Mouse (Mus musculus): ENCODE measurements at regions not wholly inside any gene's neighbourhood (a gene's known extent, or its start where the extent isn't known, plus 50 kb on each side); places are given as distances from the start of the nearest gene placed in this dataset.

DNA sequence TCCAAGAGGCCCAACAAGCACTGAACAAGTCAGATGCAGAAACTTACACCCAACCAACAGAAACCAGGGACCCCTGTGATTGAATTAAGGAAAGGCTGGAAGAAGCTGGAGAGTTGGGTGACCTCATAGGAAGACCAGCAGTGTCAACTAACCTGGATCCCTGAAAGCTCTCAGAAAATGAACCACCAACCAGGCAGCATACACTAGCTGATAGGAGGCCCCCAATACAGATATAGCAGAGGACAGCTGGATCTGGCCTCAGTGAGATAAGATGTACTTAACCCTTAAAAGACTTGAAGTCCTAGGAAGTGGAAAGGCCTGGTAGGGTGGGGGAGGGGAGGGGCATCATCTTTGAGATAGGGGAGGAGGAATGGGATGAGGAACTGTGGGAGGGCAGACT lies 121.2 kb downstream of the Fam84b start:
- TF ChIP-seq REST (IDR thresholded peaks at IDR 0.05; ENCODE audit: insufficient read depth, insufficient read length) (no peak), MYOD1 (IDR thresholded peaks at IDR 0.05; ENCODE audit: control insufficient read depth in 1 of 3, insufficient read length in 2 of 3, low read depth in 2 of 3) (no peak), MYOG (IDR thresholded peaks at IDR 0.05; ENCODE audit: control insufficient read depth in 1 of 3, insufficient read depth in 1 of 3, insufficient read length in 2 of 3, low read depth in 2 of 3) (no peak), POLR2AphosphoS2 (IDR thresholded peaks at IDR 0.05; ENCODE audit: insufficient read length, low read depth) (no peak), MAX (IDR thresholded peaks at IDR 0.05; ENCODE audit: low read depth) (no peak), POLR2A (IDR thresholded peaks at IDR 0.05; ENCODE audit: insufficient read length, low read depth) (no peak), CEBPB (IDR thresholded peaks at IDR 0.05; ENCODE audit: insufficient read depth, poor library complexity, severe bottlenecking) (no peak), USF1 (IDR thresholded peaks at IDR 0.05; ENCODE audit: low read depth) (no peak), SRF (IDR thresholded peaks at IDR 0.05; ENCODE audit: control insufficient read depth, insufficient read length, low read depth) (no peak), TCF12 (IDR thresholded peaks at IDR 0.05; ENCODE audit: insufficient read depth, poor library complexity, severe bottlenecking) (no peak), E2F4 (IDR thresholded peaks at IDR 0.05; ENCODE audit: insufficient read depth) (no peak), TCF3 (IDR thresholded peaks at IDR 0.05; ENCODE audit: insufficient read length, low read depth) (no peak)
- H3K4me2 ChIP-seq (ENCODE audit: low read depth) = no peak overlapping the region
- H3ac ChIP-seq (ENCODE audit: control insufficient read depth, insufficient read length) = no peak overlapping the region
- H3K27me3 ChIP-seq (ENCODE audit: control insufficient read depth, insufficient read depth, insufficient read length) = no peaks in the 10 kb centered on the region
- H3K36me3 ChIP-seq (ENCODE audit: control insufficient read depth, insufficient read depth) = no peaks in the 10 kb centered on the region
- H3K79me2 ChIP-seq (ENCODE audit: control insufficient read depth, insufficient read depth) = no peaks in the 10 kb centered on the region
- no peak overlapping the region for H3K4me3 ChIP-seq

DNA sequence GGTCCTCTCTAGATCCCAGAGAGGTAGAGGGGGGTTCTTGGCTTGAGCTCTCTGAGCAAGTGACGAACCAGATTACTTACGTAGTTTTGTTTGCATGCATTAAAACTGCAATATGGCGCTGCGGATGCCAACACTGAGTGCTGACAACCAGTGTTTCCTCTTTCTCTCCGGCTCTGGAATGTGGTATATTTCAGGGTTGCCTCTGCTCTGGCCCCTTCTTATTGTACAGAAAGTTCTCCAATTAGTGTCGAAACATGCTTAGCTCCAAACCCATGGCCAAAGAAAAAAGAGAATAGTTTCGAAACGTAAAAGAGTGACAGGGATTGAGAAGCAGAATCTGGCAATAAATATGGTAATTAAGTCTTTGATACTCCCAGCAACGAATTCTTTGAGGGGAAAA lies 124.8 kb downstream of the Fam84b start:
- TF ChIP-seq MAX (IDR thresholded peaks at IDR 0.05; ENCODE audit: low read depth) = no peak
- TF ChIP-seq USF1 (IDR thresholded peaks at IDR 0.05; ENCODE audit: low read depth) = no peak
- TF ChIP-seq SRF (IDR thresholded peaks at IDR 0.05; ENCODE audit: control insufficient read depth, insufficient read length, low read depth) = no peak
- no peak for TF ChIP-seq TCF3 (IDR thresholded peaks at IDR 0.05; ENCODE audit: insufficient read length, low read depth)
- TF ChIP-seq POLR2A (IDR thresholded peaks at IDR 0.05; ENCODE audit: insufficient read length, low read depth) = no peak
- TF ChIP-seq TCF12 (IDR thresholded peaks at IDR 0.05; ENCODE audit: insufficient read depth, poor library complexity, severe bottlenecking) = no peak
- TF ChIP-seq REST (IDR thresholded peaks at IDR 0.05; ENCODE audit: insufficient read depth, insufficient read length) = no peak
- TF ChIP-seq MYOG (IDR thresholded peaks at IDR 0.05; ENCODE audit: control insufficient read depth in 1 of 3, insufficient read depth in 1 of 3, insufficient read length in 2 of 3, low read depth in 2 of 3) = no peak
- TF ChIP-seq POLR2AphosphoS2 (IDR thresholded peaks at IDR 0.05; ENCODE audit: insufficient read length, low read depth) = no peak
- TF ChIP-seq E2F4 (IDR thresholded peaks at IDR 0.05; ENCODE audit: insufficient read depth) = no peak
- no peak for TF ChIP-seq CEBPB (IDR thresholded peaks at IDR 0.05; ENCODE audit: insufficient read depth, poor library complexity, severe bottlenecking)
- TF ChIP-seq MYOD1 (IDR thresholded peaks at IDR 0.05; ENCODE audit: control insufficient read depth in 1 of 3, insufficient read length in 2 of 3, low read depth in 2 of 3) = no peak
- Histone ChIP-seq H3K27me3 (ENCODE audit: control insufficient read depth, insufficient read depth, insufficient read length) (no peaks in the 10 kb centered on the region), H3K4me3 (no peak overlapping the region), H3ac (ENCODE audit: control insufficient read depth, insufficient read length) (no peak overlapping the region), H3K36me3 (ENCODE audit: control insufficient read depth, insufficient read depth) (no peaks in the 10 kb centered on the region), H3K79me2 (ENCODE audit: control insufficient read depth, insufficient read depth) (no peaks in the 10 kb centered on the region), H3K4me2 (ENCODE audit: low read depth) (no peak overlapping the region)

DNA sequence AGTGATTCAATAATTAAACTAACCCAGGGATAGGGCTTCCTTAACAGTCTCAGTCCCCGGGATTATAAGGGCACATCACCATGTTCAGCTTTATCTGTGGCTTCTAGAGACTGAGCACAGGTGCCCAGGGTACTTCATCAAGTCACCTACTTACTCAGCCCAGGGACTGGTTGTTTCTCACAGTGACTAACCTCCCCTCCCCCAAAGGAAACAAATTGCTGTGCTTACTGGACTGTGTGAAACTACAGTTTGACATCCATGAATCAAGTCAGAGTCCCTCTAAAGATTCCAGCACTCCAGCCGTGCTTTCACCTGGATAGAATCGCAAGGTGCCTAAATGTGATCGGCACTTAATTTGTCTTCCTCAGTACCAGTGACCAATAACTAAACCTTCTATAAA lies 125.2 kb downstream of the Fam84b start:
- no peaks in the 10 kb centered on the region for H3K27me3 ChIP-seq (ENCODE audit: control insufficient read depth, insufficient read depth, insufficient read length)
- H3ac ChIP-seq (ENCODE audit: control insufficient read depth, insufficient read length) = no peak overlapping the region
- H3K79me2 ChIP-seq (ENCODE audit: control insufficient read depth, insufficient read depth) = no peaks in the 10 kb centered on the region
- no peak for TF ChIP-seq POLR2A (IDR thresholded peaks at IDR 0.05; ENCODE audit: insufficient read length, low read depth)
- no peak for TF ChIP-seq TCF12 (IDR thresholded peaks at IDR 0.05; ENCODE audit: insufficient read depth, poor library complexity, severe bottlenecking)
- no peak for TF ChIP-seq USF1 (IDR thresholded peaks at IDR 0.05; ENCODE audit: low read depth)
- TF ChIP-seq TCF3 (IDR thresholded peaks at IDR 0.05; ENCODE audit: insufficient read length, low read depth) = no peak
- no peak for TF ChIP-seq CEBPB (IDR thresholded peaks at IDR 0.05; ENCODE audit: insufficient read depth, poor library complexity, severe bottlenecking)
- no peak for TF ChIP-seq REST (IDR thresholded peaks at IDR 0.05; ENCODE audit: insufficient read depth, insufficient read length)
- no peak overlapping the region for H3K4me3 ChIP-seq
- H3K36me3 ChIP-seq (ENCODE audit: control insufficient read depth, insufficient read depth) = no peaks in the 10 kb centered on the region
- no peak overlapping the region for H3K4me2 ChIP-seq (ENCODE audit: low read depth)

DNA sequence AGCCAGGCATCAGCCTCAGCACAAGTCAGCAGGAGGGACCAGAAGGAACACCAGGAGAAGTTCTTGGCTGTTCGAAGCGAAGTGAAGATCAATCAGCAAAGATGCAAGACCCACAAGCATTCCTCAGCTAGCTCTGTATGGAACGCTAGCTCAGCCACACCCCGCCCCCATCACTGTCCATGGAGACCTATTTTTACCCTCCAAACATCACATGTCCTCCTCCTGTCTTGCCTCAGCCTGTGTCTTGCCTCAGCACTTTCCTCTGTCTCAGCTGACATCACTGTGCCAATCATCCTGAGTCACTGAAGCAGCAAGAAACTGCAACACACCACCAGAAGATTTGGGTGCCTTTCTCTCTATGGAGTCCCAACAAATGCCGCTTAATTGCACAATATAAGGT lies 134.2 kb downstream of the Fam84b start:
- no peaks in the 10 kb centered on the region for H3K36me3 ChIP-seq (ENCODE audit: control insufficient read depth, insufficient read depth)
- TF ChIP-seq TCF3 (IDR thresholded peaks at IDR 0.05; ENCODE audit: insufficient read length, low read depth) = no peak
- TF ChIP-seq MAX (IDR thresholded peaks at IDR 0.05; ENCODE audit: low read depth) = no peak
- TF ChIP-seq USF1 (IDR thresholded peaks at IDR 0.05; ENCODE audit: low read depth) = no peak
- no peak for TF ChIP-seq MYOG (IDR thresholded peaks at IDR 0.05; ENCODE audit: control insufficient read depth in 1 of 3, insufficient read depth in 1 of 3, insufficient read length in 2 of 3, low read depth in 2 of 3)
- TF ChIP-seq SRF (IDR thresholded peaks at IDR 0.05; ENCODE audit: control insufficient read depth, insufficient read length, low read depth) = no peak
- no peak for TF ChIP-seq TCF12 (IDR thresholded peaks at IDR 0.05; ENCODE audit: insufficient read depth, poor library complexity, severe bottlenecking)
- no peak for TF ChIP-seq POLR2AphosphoS2 (IDR thresholded peaks at IDR 0.05; ENCODE audit: insufficient read length, low read depth)
- no peak for TF ChIP-seq CEBPB (IDR thresholded peaks at IDR 0.05; ENCODE audit: insufficient read depth, poor library complexity, severe bottlenecking)
- no peak for TF ChIP-seq REST (IDR thresholded peaks at IDR 0.05; ENCODE audit: insufficient read depth, insufficient read length)
- TF ChIP-seq E2F4 (IDR thresholded peaks at IDR 0.05; ENCODE audit: insufficient read depth) = no peak
- no peak for TF ChIP-seq MYOD1 (IDR thresholded peaks at IDR 0.05; ENCODE audit: control insufficient read depth in 1 of 3, insufficient read length in 2 of 3, low read depth in 2 of 3)
- no peak overlapping the region for H3K4me3 ChIP-seq
- H3K27me3 ChIP-seq (ENCODE audit: control insufficient read depth, insufficient read depth, insufficient read length) = no peaks in the 10 kb centered on the region
- H3K4me2 ChIP-seq (ENCODE audit: low read depth) = no peak overlapping the region
- H3K79me2 ChIP-seq (ENCODE audit: control insufficient read depth, insufficient read depth) = no peaks in the 10 kb centered on the region
- H3ac ChIP-seq (ENCODE audit: control insufficient read depth, insufficient read length) = no peak overlapping the region

DNA sequence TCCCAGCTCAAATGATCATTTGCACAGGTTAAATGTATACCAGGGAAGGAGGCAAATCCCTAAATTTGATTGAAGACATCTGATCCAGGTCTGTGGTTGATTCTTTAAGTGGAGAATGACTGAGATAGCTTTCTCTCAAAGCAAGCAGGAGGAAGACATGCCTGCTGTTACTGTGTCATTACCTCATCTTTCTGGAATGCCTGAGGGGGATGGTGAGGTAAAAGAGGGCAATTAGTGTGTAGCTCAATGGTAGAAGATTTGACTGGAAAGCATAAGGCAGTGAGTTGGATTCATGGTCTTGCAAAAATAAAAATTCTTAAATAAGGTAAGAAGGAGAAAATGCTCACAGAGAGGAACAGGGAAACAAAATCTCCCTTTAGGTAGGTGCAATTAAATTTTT lies 144.9 kb downstream of the Fam84b start:
- H3K36me3 ChIP-seq (ENCODE audit: control insufficient read depth, insufficient read depth) = no peaks in the 10 kb centered on the region
- H3K27me3 ChIP-seq (ENCODE audit: control insufficient read depth, insufficient read depth, insufficient read length) = no peaks in the 10 kb centered on the region
- no peak overlapping the region for H3ac ChIP-seq (ENCODE audit: control insufficient read depth, insufficient read length)
- H3K79me2 ChIP-seq (ENCODE audit: control insufficient read depth, insufficient read depth) = no peaks in the 10 kb centered on the region
- no peak overlapping the region for H3K4me2 ChIP-seq (ENCODE audit: low read depth)
- H3K4me3 ChIP-seq = no peak overlapping the region
- TF ChIP-seq MYOG (IDR thresholded peaks at IDR 0.05; ENCODE audit: control insufficient read depth in 1 of 3, insufficient read depth in 1 of 3, insufficient read length in 2 of 3, low read depth in 2 of 3) (no peak), E2F4 (IDR thresholded peaks at IDR 0.05; ENCODE audit: insufficient read depth) (no peak), SRF (IDR thresholded peaks at IDR 0.05; ENCODE audit: control insufficient read depth, insufficient read length, low read depth) (no peak), USF1 (IDR thresholded peaks at IDR 0.05; ENCODE audit: low read depth) (no peak), MYOD1 (IDR thresholded peaks at IDR 0.05; ENCODE audit: control insufficient read depth in 1 of 3, insufficient read length in 2 of 3, low read depth in 2 of 3) (no peak), CEBPB (IDR thresholded peaks at IDR 0.05; ENCODE audit: insufficient read depth, poor library complexity, severe bottlenecking) (no peak), TCF3 (IDR thresholded peaks at IDR 0.05; ENCODE audit: insufficient read length, low read depth) (no peak), REST (IDR thresholded peaks at IDR 0.05; ENCODE audit: insufficient read depth, insufficient read length) (no peak), POLR2AphosphoS2 (IDR thresholded peaks at IDR 0.05; ENCODE audit: insufficient read length, low read depth) (no peak), MAX (IDR thresholded peaks at IDR 0.05; ENCODE audit: low read depth) (no peak), POLR2A (IDR thresholded peaks at IDR 0.05; ENCODE audit: insufficient read length, low read depth) (no peak), TCF12 (IDR thresholded peaks at IDR 0.05; ENCODE audit: insufficient read depth, poor library complexity, severe bottlenecking) (no peak)

Measured in myocyte (in vitro differentiated cells).